Mouse (Mus musculus): ENCODE results near the gene Etv5.

Etv5 gene

GRCm38 (mm10) chr16:22428853-22429341, 10.6 kb downstream of the Etv5 start:
- DNase-seq = peak in 1 of 2 experiments; percentile 15

- DNase-seq = no peak
Measured at GRCm38 (mm10) chr16:22426866-22427265, 12.7 kb downstream of the Etv5 start.

DNA sequence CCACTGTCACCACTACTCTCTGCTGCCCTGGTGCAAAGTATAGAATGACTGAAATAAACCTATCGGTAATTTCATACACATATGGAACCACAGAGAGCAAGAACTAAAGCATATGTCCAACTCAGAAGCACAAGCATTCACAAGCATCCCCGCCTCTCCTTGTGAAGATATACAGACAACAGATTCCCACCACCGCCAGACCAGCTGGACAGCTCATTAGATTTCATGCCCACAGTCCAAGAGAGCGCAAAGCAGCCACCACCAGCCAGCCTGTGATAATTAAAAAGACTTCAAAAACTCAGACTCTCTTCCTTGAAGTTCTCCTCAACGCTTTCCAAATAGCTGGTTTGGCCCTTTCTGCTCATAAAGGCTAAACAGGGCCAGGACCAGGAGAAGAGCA, 17.3 kb downstream of the Etv5 start:
- DNase-seq = no peak

GRCm38 (mm10) chr16:22417931-22418330, 21.6 kb downstream of the Etv5 start:
- DNase-seq = no peak

DNA sequence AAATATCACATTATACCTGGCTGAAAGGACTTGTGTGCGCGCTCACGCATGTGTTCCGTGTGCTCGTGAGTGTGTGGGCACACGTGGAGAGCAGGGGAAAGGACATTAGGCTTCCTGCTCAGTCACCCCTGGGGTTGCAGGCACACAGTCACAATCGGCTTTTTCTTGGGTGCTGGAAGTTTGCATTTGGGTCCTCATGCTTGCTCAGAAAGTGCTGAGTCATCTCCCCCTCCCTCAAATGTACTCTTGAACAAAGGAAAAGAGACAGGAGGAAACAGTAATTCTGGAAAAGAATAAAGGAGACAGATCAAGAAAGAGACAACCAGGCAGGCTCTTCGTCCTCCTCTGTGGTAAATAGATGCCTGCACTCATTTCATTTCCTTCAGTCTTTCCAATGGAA, 22.5 kb downstream of the Etv5 start:
- no peak for DNase-seq

DNA sequence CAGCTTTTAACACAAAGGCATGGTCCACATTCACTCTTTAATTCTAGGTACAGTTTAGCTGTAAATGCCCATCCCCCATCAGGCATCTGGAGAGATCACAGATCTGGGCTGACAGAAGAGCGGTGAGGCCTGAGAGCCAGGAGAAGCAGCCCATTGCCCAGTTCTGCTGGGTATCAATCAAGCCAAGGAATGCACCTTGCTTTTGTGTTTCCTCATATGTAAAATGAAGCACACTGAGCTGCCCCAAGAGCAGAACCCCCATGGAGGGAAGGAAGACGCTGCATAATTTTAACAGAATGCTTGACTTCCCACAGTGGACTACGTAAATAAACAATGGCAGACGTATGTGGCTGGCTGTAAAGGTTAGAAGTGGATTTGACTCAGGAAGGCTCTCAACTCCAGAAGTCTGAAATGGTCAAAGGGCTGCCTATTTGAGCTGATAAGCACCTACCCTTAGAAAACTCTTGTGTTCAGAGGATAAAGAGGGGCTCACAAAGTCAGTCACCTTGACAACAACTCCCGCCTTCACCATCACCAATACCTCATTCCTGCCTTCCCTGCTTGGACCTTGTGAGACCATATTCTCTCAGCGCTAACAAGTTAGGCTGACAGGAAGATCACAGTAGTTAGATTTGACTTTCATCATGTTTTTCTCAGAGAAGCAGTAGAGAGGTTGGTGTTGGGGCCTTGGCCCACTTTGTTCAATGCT, 23.2 kb downstream of the Etv5 start:
- DNase-seq = no peak

DNA sequence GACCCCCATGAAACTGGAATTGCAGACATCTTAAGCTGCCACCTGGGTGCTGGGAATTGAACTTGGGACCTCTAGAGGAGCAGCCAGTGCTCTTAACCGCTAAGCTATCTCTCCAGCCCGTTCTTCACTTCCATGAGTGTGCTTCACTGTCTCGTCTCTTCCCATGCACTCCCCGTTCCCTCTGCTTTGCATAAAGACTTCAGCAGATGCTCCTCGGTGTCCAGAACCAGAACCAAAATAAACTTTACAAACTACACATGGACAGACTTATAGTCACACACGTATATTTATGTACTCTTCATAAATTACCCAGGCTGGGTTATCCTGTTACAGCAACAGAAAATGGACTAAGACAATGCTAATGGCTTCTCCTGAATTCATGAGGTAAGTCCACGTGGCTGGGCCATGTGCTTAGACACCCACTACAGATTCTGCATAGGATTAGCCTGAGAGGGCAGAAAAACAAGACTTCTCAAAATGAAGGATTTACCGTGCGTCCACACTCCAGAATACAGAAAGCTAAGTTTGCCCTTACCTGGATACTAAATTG, 25.2 kb downstream of the Etv5 start:
- no peak for DNase-seq

DNA sequence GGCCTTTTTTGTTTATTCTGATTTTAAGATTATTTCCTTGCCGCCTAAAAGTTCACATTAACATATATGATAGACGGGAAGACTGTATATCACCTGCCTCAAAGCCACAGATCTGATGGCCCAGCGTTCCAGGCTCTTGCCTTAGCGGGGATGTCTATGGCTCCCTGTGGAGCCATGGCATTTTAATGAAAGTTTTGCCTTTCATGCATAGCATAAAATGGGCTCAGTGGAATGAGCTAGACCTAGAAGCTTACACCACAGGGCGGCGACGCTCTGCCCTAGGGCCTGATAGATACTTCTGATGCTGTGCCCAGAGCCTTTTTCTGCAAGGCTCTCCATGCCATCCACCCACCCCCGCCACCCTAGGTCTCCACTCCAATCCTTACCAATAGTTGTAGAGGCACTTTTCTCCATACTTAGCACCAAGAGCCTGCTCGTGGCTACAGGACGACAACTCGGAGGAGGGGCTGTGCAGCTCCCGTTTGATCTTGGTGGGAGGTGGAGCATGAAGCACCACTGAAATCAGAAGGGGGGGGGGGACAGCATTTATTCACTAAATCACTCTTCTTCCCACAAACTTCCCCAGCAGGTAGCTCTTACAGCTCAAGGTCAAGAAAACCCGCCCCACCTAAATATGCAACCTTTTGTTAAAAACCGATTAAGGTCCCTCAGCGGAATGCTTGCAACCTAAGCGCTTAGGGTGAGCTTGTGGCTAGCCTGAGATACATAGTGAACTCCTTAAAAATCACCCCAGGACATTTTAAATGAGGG, 26.9 kb downstream of the Etv5 start:
- no peak for DNase-seq

- DNase-seq = no peak
Measured at GRCm38 (mm10) chr16:22411764-22412163, 27.8 kb downstream of the Etv5 start.

- no peak for DNase-seq
Measured at GRCm38 (mm10) chr16:22410000-22410399, 29.5 kb downstream of the Etv5 start.

GRCm38 (mm10) chr16:22408642-22409360, 30.7 kb downstream of the Etv5 start:
- no peak for DNase-seq

GRCm38 (mm10) chr16:22406747-22407146, 32.8 kb downstream of the Etv5 start:
- no peak for DNase-seq

GRCm38 (mm10) chr16:22406050-22406449, 33.5 kb downstream of the Etv5 start:
- DNase-seq = no peak

DNA sequence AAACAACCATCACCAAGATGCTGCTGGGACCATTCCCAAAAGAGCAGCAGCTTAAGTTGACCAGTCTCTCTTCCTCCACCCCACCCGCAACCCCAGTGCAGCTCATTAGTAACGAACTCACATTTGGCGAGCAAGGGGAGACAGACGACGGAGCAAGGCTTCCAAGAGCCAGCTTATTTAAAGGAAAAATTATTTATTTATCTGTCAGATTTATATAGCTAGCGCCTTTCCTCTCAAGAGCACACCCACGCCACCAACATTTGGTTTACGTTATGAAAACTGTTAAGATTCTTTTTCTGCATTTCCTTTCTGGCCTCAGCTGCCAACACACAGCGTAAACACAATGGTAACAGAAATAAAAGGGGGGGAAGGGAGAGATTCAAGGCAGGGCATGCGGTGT, 34.0 kb downstream of the Etv5 start:
- DNase-seq = no peak

DNA sequence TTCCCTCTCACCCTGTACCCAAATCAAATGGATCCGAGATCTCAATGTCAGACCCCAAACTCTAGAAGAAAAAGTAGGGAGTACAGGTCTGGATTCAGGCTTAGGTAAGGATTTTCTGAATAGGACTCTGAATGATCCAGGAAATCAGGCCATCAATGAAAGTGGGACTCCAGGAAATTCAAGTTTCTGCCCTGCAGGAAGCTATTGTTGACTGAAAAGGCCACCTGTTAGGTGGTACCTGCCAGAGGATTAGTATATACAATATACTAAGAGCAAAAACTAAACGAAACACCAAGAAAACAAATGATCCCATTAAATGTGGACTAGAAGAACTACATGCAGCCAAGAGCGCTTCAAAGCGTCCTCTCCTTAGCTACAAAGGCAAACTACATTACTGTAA, 35.8 kb downstream of the Etv5 start:
- DNase-seq = no peak

DNA sequence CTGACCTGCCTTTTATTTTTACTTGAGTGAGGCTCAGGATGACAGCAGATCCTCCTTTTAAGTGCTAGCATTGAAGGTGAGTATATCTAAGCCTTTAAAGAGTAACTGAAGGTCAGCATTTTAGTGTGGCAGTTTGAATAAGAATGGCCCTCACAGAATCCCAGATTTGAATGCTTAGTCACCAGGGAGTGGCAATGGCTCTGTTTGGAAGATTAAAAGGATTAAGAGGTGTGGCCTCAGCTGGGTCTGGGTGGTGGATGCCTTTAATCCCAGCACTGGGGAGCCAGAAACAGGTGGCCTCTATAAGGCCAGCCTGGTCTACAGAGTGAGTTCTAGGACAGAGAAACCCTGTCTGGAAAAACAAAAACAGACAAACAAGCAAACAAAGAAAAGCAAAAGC, 36.9 kb downstream of the Etv5 start:
- no peak for DNase-seq

DNA sequence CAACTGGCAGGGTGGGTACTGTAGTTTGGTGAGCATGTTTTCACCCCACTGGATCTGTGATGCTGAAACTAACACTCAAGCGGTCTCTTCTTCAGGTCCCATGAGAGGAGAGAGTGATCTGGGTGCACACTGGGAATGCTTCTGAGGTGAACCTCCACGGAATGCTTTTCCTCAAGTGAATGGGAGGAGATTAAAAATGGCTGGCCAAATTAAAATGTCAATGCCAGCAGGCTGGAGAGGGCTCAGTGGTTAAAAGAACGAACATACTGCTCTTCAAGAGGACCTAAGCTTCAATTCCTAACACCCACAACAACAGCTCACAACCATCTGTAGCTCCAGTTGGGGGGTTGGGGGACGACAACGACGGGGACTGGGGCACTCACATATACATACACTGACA, 39.3 kb downstream of the Etv5 start:
- no peak for DNase-seq

GRCm38 (mm10) chr16:22398784-22399453, 40.6 kb downstream of the Etv5 start:
- DNase-seq = no peak

DNA sequence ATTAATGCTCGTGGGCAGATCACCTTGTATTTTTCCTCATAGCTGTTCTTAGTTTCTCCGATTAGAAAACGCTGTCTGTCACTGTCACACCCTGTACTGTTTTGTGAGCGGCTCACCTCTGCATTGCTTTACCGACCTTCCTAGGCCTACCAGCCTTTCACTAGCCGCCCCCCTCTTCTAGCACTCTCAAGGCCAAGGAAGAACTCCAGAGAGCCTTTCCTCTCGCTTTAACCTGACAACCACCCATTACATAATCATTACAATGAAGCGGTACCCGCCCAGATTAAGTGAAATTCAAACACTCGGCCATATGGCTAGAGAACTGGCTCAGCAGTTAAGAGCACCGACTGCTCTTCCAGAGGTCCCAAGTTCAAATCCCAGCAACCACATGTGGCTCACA, 41.2 kb downstream of the Etv5 start:
- DNase-seq = no peak

- no peak for DNase-seq
Measured at GRCm38 (mm10) chr16:22396420-22396819, 43.1 kb downstream of the Etv5 start.

DNA sequence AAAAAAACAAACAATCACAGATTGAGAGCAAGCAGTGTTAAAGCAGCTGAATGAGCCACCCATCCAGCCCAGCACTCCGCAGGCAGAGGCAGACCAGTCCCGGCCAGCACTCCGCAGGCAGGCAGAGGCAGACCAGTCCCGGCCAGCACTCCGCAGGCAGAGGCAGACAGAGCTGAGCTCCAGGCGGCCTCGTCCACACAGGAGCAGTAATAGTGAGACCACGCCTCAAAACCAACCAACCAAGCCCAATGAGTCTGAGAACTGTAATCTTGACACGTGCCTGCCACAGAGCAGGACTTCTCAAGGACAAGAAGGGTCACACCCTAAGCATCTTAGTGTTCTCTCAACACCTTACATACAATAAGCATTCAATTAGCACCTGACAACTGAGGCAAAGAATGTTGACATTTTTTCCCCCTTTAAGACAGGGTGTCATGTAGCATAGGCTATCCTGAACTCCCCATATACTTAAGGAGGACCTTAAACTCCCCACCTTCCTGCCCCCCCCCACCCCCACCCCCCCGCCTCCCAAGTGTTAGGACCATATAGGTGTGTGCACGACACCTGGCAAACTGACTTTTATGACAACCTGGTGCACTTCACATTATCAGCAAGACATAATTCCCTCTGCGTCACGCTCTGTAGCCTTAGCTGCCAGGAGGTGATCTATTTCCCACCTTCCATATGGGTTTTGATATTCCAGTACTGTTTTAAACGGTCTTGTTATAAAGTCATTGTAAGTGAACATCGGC, 44.2 kb downstream of the Etv5 start:
- DNase-seq = no peak

- no peak for DNase-seq
Measured at GRCm38 (mm10) chr16:22390348-22390897, 49.1 kb downstream of the Etv5 start.

Data from thymus, adult 18-20 months (tissue).